Mouse (Mus musculus) gastrocnemius, postnatal 25 days (tissue): ENCODE measurements around the gene Aqp1. TPM values are rescaled to one million over a fixed set of nuclear protein-coding genes. Genes with fewer than 3 reads are reported as not detected.

ENCODE experiments used
- DNase-seq: peaks from one replicate; pipeline ENCODE4 v3.0.0; 2022
- total RNA-seq, 2 experiments: library from RNA; stranded (reverse); gene quantifications; 1 replicate in 1 of 2; 2 replicates in 1 of 2; pipeline ENCODE4 v1.2.3; 2021

Aqp1 gene
- total RNA-seq, 2 experiments from 2014 or later: 203 to 271 TPM

DNA sequence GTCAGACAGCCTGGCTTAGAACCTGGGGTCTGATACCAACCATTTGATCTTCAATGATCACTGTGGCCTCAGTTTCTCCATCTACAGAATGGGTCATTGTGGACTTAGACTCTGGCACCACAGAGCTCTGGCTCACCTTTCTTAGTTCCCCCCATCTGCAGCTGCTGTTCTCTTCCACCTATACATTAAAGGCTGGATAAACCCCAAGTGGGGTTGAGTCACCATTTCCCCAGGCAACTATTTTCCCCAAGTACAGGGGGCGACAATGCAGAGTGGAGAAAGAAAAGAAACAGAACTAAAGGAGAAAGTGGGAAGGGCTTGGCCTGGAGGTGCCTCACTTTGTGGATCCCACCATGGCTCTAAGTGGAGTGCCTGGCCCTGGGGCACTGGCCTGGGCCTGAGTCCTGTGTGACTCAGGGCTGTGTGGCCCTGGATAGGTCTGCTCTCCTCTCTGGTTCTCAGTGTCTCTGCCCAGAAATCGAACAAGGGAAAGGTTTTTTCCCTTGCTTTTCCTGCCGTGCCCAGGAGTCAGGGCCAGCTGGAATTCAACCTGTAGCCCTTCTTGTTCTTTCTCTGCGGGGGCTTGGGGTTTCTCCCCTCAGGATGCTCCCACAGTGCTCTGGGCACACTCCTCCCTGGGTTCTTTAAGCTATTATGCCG, 20.9 kb downstream of the Aqp1 start:
- no peak for DNase-seq

DNA sequence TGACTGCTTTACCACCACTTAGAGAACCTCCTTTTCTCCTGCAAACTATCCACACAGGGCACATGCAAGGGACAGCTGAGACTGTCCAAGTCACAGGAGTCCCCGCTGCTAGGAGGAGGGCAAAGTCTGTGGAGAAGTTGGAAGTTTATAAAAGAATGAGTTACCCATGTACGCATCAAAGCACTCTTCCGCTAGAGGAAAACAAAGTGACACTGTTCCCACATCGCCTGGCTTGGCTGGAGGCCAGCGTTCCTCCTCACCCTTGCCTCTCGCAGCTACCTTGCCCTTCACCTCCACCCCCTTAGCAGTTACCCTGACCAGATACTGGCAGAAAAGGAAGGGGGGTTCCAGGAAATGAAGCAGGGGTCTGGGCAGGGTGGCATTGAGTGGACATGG, 21.4 kb downstream of the Aqp1 start:
- no peak for DNase-seq

DNA sequence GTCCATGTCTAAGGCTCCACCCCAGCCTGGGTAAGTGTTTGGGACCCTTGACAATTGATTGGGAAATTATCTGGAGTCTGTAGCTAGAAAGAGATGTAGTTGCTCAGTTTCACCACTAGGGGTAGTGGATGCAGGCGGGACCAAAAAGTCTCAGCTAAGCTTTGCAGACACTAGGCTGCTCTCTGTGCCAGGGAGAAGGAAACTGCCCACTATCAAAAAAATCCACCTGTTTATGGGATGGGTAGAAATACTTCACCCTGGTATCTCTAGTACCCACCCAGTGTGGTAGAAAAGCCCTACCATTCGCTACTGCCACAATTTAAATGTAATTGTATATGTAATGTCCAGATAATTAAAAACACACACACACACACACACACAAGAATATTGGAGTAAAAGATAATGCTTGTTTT, 22.5 kb downstream of the Aqp1 start:
- no peak for DNase-seq

DNA sequence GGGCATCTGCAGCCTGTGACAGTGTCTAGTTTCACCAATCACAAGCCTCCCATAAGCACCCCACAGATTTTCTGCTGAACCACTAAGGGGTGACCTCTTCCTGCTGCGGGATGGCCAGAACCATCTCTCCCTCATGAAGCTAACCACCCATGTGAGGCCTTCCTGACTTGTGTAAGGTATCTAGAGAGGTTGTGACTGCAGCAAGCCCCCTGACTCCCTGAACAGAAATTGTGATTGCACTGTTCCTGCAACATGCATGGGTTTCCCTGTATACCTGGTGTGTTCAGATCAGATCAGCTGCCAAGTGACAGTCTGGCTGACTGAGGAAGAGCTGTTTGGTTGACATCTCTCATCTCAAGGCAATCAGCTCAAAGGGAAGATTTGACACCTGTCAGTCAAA, 26.4 kb downstream of the Aqp1 start:
- DNase-seq: no peak

DNA sequence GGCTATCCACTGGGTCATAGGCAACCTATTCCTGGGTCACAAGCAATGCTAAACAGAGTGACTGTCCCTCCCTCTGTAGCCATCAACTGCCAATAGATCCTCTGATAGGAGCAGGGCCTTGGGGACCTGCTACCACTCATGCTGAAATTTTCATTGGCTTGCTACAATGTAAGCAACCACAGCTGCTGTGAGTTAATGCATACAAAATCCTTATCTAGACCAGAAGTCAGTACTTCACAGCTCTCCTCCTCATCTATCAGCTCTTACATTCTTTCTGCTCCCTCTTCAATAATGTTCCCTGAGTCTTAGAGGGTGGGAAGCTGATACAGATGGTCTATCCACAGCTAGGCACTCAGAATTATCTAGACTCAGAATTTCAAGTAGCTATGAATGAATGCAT, 30.9 kb downstream of the Aqp1 start:
- DNase-seq: no peak

DNA sequence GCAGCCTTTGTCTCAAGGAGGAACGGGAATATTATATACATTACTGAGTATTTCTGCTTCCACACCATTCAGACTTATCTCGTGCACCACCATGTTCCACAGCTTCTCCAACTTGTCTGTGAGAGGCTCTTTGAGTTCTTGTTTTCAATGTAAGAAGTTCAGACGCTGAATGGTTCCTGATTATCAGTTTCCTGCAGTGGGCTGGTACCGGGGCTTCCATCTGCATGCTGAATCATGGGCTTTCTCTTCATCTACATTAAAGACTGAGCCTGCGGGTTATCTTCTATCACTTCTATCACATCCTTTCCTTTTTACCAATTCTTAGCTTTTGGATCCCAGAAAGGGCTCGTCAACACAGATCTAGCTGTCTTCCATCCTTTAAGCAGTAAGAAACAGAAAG, 34.6 kb downstream of the Aqp1 start:
- DNase-seq: no peak

DNA sequence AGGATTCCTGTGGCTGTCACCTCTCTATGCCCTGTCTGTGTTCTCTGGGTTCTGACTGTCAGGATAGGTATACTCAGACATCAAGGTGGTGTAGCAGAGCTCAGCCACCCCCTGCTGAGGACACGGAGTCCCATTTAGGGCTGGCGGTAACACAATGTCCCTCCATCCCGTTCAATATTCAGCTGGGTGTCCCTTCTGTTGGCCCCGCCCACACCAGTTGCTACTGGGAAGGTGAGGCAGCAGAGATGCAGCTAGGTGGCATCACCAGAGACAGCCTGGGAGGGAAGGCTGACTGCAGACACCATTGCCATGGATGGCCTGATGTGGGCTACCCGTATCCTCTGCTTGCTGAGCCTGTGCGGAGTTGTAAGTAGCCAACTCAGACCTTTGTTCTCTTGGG, 39.8 kb downstream of the Aqp1 start, which contains the start of gene Ghrhr:
Gene Ghrhr (plus strand): TSS at position 220 of the 400 bp plus-strand sequence.
- no peak for DNase-seq

DNA sequence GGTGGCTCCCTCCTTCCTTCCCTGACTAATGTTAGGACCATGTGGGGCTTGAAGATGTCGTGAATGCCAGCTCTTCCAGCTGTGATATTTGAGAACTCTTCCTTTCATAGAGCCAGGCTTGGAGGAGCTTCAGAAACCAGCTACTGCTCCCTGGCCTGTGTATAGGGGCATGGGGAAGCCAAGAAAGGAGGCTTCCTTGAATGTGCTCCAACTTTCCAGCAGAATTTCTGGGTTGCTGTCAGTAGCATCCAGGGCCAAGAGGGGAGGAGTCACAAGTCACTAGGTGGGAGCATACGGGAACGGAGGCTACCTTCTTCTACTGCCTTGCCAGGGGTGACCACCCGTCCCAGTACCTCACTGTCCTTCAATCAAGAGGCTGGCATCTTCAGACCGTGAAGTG, 40.3 kb downstream of the Aqp1 start:
- DNase-seq: peak; percentile 28

DNA sequence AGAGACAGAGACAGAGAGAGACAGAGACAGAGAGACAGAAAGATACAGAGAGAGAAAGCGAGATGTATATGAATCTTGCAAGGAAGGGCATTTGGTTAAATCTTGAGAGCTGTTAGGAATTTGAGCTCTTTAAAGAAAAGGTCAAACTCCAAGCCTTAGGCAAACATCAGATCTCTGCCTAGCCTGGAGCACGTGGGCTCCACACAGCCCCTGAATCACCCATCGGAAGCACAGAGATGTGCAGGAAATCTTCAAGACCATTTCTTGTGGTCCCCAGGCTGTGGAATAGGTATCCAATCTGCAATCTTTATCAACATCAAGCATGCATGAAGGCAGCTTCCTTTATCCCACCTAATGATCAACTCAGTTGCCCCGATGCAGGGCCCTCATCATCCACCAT, 41.2 kb downstream of the Aqp1 start:
- no peak for DNase-seq

DNA sequence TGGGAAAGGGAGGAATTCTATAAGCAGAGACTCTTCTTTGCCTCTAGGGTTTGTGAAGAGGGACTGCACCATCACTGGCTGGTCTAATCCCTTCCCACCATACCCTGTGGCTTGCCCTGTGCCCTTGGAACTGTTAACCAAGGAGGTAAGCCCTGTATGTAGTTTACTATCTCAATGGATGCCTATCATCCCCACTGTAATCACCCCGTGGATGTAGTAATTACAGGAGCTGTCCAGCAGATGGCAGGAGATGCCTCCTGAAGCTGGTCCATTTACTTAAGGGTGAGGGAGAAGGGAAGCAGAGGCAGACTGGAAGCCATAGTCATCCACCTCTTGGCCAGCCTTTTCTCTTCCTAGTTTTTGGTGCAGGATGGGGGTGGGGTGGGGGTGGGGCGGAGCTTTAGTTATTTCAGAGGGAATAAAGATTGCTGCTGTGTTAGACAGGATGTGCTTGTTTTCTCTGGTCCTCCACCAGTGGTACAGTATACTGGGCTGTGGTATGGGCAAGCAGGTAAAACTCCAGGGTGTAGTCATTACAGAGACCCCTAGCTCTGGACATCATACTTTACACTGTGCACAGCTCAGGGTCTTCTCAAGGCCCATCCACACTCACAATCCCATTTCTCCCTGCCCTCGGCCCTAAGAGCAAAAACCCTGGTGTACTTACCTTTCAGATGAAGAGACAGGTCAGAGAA, 43.6 kb downstream of the Aqp1 start:
- no peak for DNase-seq

DNA sequence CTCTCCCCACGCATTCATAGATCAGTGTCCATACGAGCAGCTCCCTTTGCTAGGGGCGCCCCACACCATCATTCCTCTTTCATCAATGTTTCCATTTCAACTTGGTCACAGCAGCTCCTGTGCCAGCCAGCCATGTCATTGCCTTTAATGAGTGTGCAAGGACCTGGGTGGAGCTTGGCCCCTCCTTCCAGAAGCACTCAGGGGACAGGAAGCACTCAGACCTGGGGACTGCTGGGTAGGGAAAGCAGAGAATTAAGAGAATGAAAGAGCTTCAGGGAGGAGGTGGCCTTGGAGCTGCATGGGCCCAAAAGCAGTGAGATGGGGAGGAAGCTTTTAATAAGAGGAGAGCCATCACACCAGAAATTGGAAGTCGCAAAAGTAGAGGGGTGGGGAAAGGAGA, 45.7 kb downstream of the Aqp1 start:
- no peak for DNase-seq

DNA sequence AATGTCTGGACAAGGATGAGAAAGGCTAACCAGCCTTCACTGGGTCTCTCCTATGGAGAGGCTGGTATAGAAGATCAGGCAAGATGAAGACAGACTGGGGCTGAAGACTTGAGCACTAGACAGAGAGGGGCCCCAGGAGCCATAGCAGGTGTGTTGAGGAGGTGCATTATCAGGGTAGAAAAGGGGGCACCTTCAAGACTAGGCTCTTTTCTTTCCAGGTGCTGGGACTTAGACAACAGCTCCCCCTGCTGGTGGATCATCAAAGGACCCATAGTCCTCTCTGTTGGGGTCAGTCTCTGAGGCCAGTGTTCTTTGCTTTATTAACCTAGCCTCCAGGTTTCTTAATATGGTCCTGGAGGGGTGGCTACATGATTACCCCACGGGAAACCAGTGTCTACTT, 47.7 kb downstream of the Aqp1 start:
- peak; percentile 44 for DNase-seq

DNA sequence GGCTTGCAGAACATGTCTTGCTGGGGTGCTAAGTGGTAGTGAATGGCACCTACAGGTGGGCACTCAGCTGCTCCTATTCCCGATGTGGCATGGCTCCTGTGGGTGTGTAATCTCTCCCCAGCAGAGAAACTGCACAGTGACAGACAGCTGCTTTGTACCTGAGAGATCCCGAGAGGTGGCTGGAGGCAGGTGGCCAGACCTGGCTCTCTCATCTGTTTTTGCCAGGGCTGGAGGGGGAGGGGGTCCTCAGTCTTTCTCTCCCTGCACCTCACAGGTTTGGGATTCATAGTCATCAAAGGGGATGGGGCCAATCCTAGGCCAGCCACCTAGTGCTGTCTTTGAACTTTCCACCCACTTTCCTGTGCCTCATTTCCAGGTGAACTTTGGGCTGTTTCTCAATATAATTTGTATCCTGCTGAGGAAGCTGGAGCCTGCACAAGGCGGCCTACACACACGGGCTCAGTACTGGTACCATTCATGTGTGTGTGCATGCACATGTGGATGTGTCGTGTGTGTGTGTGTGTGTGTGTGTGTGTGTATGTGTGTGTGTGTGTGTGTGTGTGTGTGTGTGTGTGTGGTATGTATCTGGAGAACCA, 48.2 kb downstream of the Aqp1 start:
- DNase-seq: no peak

DNA sequence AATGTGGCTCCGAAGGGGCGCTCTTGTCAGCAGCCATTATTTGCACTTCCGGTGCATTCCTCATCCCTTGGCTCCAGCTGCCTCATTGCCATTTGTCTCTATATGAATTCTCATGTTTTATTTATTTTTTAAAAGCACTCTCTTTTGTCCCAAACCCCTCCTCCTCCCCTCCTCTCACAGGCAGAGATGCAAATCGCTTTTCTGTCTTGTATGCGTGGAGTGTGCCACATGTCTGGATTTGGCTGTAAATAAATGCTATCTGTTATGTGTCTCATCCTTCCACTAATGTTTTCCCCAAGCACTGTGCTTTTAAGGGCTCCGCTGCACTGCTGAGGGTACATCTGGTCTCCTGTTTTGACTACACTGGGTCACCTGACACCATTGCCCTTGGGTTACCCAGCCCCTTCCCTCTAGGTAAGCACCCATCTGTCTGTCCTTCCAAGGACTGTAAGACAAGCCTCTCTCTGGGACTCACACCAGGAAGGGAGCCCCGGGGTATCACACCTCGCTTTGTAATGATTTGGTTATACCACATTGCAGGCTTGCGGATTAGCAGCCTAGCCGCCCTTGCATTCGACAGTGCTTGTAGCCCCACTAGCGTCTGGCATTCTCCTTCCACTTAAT, 52.4 kb downstream of the Aqp1 start:
- no peak for DNase-seq

DNA sequence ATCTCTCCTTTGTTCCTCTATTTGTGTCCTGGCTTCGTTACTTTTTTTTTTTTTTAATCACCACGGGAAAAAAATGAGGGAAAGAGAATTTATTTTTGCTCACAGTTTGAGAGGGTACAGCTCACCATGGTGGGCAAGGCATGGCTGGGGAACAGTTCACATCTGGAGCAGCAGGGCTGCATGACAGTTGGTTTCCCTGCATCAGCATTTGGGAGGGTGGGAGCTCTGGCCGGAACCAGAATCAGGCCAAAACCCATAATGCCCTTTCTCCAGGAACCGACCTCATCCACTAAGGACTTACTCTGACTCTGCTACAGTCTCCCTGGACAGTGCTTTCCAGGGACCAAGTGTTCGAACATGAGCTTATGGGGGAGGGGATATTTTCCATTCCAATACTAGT, 53.1 kb downstream of the Aqp1 start:
- DNase-seq: no peak

DNA sequence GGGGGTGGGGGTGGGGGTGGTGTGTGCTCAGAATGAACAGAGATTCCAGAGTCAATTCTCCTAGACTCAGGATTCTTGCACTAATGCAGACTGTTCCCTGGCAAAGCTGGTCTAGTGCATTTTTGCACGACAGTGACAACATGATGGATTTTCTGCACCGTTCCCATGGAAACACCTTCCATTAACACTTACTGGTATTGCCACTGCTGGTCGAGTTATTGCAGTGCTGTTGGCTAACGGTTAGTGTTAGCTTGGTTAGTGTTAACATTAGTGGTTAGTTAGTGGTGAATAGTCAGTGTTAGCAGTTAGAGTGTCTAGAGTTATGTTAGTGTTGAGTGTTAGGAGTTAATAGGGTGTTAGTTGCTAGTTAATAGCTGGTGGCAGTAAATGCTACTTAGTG, 55.6 kb downstream of the Aqp1 start:
- DNase-seq: no peak

DNA sequence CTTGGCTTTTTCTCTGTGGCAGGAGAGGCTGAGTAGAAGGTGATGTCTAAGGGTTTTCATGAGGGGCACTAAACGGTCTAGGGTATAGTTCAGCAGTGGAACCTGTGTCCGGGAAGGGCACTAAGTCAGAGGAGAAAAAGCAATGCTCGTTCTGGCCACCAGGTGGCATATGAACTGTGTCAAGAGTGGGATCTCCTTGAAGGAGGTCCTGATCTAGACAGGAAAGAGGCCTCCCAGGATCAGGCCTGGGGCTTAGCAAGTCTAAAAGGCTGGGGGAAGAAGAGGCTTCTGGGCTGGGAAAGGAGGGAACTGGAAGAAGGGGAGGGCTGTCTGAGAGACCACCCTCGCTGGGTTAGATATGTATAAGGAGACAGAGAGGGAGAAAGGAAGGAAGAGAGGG, 56.2 kb downstream of the Aqp1 start:
- peak; percentile 28 for DNase-seq

DNA sequence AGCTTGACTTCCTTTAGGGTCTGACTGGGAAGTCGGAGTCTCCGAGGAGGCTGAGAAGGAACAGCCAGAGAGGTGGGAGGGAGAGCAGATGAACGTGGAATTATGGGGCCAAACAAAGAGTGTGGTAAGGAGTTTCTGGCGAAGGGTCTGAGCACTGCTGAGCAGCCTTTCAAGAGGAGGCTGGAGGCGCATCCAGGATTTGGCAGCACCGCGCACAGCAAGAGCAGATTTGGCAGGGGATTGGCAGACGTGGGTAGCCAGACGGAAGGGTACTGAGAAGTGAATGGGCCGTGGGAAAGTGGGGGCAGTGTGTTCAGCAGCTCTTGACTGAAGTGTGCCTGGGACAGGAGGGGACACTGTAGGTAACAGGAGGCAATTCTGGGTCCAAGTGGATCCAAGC, 58.6 kb downstream of the Aqp1 start:
- no peak for DNase-seq

DNA sequence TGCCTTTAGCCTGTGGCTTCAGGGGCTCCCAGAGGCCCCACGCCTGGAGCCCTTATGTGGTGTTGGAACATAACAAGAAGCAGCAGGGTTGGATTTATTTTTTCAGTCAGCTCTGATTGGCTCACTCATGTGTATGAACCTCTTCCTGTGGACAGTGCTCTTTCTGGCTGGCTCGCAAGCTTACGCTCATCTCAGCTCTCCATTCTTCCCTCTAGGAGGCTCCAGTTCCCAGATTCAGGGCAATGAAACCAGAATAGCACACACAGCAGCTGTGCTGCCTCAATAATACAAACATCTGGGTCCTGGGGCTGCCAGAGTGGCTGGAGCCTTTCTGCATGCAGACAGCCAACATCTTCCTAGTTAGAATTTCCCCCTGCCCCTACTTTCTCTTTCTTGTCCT, 59.9 kb downstream of the Aqp1 start:
- DNase-seq: peak; percentile 61

DNA sequence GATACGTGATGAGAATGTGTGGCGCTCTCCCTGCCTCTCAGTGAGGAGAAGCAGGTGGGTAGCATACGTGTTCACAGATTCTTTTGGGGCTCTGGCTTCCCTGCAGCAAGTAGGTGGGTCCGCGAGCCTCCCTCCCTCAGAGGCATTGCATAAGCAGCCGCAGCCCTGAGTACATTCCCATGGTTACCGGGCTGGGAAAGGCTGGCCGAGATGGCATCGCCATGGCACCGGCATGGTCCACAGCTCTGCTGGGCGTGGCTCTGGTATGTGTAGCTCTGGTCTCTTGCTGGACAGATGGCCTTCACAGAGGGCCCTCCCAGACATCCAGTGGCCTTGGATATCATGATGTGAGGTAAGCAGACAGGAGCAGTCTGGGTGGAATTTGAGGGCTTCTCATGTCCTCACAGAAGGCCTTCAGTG, 60.4 kb downstream of the Aqp1 start:
- DNase-seq: peak; percentile 35
